Comparison of ENCODE assay signal across 12 mouse cellular contexts in genomic region chr9:45317635-45318034, GRCm38 (mm10). TPM values are rescaled to one million over a fixed set of nuclear protein-coding genes. Genes with fewer than 3 reads are reported as not detected.
DNase-seq lines count a peak whose midpoint lies in the region; ATAC-seq and TF ChIP-seq lines count a peak whose summit lies in the region.
"Had no signal": no experiment of that assay in that cellular context is flagged by ENCODE, and none has a peak within 500 bp of the region (broad histone marks: within the 10 kb centered on the region; RNA-seq: fewer than 3 reads in every experiment).

No protein-coding gene starts in this region.

- ATAC-seq in midbrain, postnatal 0 days (ENCODE audit: low FRiP score) = no peak
- no peak for ATAC-seq in midbrain, embryonic 16.5 days
- ATAC-seq in stomach, postnatal 0 days (ENCODE audit: low FRiP score, low TSS enrichment) = peak; percentile 17; the same call in 1 of the 2 replicates
- no peak for ATAC-seq in inflammation-experienced regulatory T-cells, adult 6 months

- WGBS in midbrain, postnatal 0 days = 93% methylated on average over 3 of the region's 3 CpGs
- WGBS in midbrain, embryonic 16.5 days = 89% methylated on average over 3 of the region's 3 CpGs
- 38% methylated on average over 3 of the region's 3 CpGs for WGBS in stomach, postnatal 0 days

- TF ChIP-seq CTCF in midbrain, postnatal 0 days (IDR thresholded peaks at IDR 0.05) = no peak
- TF ChIP-seq CTCF in stomach, postnatal 0 days (IDR thresholded peaks at IDR 0.05; ENCODE audit: low read depth) = no peak

- no peak overlapping the region for H3K4me2 ChIP-seq in midbrain, postnatal 0 days (ENCODE audit: low read depth, low read length, poor library complexity, severe bottlenecking)
- H3K4me2 ChIP-seq in midbrain, embryonic 16.5 days (ENCODE audit: low read length) = no peak overlapping the region
- H3K4me2 ChIP-seq in stomach, postnatal 0 days (replicated peaks; ENCODE audit: low read depth) = no peak overlapping the region
- H3K4me2 ChIP-seq: limb, embryonic 13.5 days had no signal

- no peak overlapping the region for H3K4me3 ChIP-seq in midbrain, postnatal 0 days (ENCODE audit: low read depth, low read length)
- no peak overlapping the region for H3K4me3 ChIP-seq in midbrain, embryonic 16.5 days (ENCODE audit: low read depth, low read length)
- no peak overlapping the region for H3K4me3 ChIP-seq in stomach, postnatal 0 days (ENCODE audit: low read depth, low read length)
- H3K4me3 ChIP-seq: limb, embryonic 13.5 days; megakaryocyte, embryonic 14.5 days had no signal

- H3K4me1 ChIP-seq in midbrain, postnatal 0 days (ENCODE audit: insufficient read depth, low read length) = no peaks in the 10 kb centered on the region
- no peaks in the 10 kb centered on the region for H3K4me1 ChIP-seq in midbrain, embryonic 16.5 days (ENCODE audit: control insufficient read depth, insufficient read depth, low read length)
- H3K4me1 ChIP-seq in stomach, postnatal 0 days (replicated peaks; ENCODE audit: control insufficient read depth, insufficient read depth) = peaks cover 5% of the 10 kb centered on the region; the same call in 1 of the 2 replicates
- H3K4me1 ChIP-seq: limb, embryonic 13.5 days had no signal

- DNase-seq in heart, postnatal 10 days = peak; percentile 29 to 37
- DNase-seq in heart, adult 9 months (ENCODE audit: low spot score in 2 of 2) = no peak
- DNase-seq in midbrain, postnatal 0 days (ENCODE audit: low spot score) = peak; percentile 64
- DNase-seq in kidney, postnatal 4 days = peak; percentile 24 to 47
- no peak for DNase-seq in stomach, postnatal 0 days (ENCODE audit: low spot score)
- DNase-seq: cerebellum, adult 18-20 months; layer of hippocampus, adult 9-11 months had no signal

- no peak for TF ChIP-seq EP300 in stomach, postnatal 0 days (optimal IDR thresholded peaks at IDR 0.05)

- H3K9ac ChIP-seq in midbrain, postnatal 0 days (replicated peaks; ENCODE audit: low read length, poor library complexity, severe bottlenecking) = no peak overlapping the region
- no peak overlapping the region for H3K9ac ChIP-seq in midbrain, embryonic 16.5 days (ENCODE audit: low read depth, low read length)
- H3K9ac ChIP-seq in stomach, postnatal 0 days (ENCODE audit: low read length) = no peak overlapping the region
- H3K9ac ChIP-seq: limb, embryonic 13.5 days had no signal

- H3K36me3 ChIP-seq in midbrain, postnatal 0 days (ENCODE audit: insufficient read depth, low read length) = no peaks in the 10 kb centered on the region
- no peaks in the 10 kb centered on the region for H3K36me3 ChIP-seq in midbrain, embryonic 16.5 days (ENCODE audit: control insufficient read depth, insufficient read depth, low read length)
- H3K36me3 ChIP-seq in stomach, postnatal 0 days (ENCODE audit: control insufficient read depth, insufficient read depth, low read length) = no peaks in the 10 kb centered on the region
- H3K36me3 ChIP-seq: limb, embryonic 13.5 days had no signal

- H3K27ac ChIP-seq in midbrain, postnatal 0 days (ENCODE audit: low read depth, low read length) = no peak overlapping the region
- no peak overlapping the region for H3K27ac ChIP-seq in midbrain, embryonic 16.5 days (ENCODE audit: low read length)
- H3K27ac ChIP-seq in stomach, postnatal 0 days (replicated peaks) = no peak overlapping the region
- H3K27ac ChIP-seq: limb, embryonic 13.5 days had no signal

- H3K27me3 ChIP-seq in midbrain, postnatal 0 days (ENCODE audit: insufficient read depth, low read length) = no peaks in the 10 kb centered on the region
- no peaks in the 10 kb centered on the region for H3K27me3 ChIP-seq in midbrain, embryonic 16.5 days (ENCODE audit: control insufficient read depth, insufficient read depth, low read depth, low read length)
- no peaks in the 10 kb centered on the region for H3K27me3 ChIP-seq in stomach, postnatal 0 days (ENCODE audit: control insufficient read depth, insufficient read depth, low read length)

- no peaks in the 10 kb centered on the region for H3K9me3 ChIP-seq in midbrain, postnatal 0 days (ENCODE audit: low read length)
- H3K9me3 ChIP-seq in midbrain, embryonic 16.5 days (replicated peaks; ENCODE audit: control insufficient read depth, low read length, poor library complexity, severe bottlenecking) = no peaks in the 10 kb centered on the region
- H3K9me3 ChIP-seq in stomach, postnatal 0 days (ENCODE audit: control insufficient read depth, low read length) = no peaks in the 10 kb centered on the region
- H3K9me3 ChIP-seq: limb, embryonic 13.5 days; megakaryocyte, embryonic 14.5 days had no signal

- intact Hi-C loops in heart, postnatal 10 days (cut with DNase I) = no loop called here

RNA-seq across cellular contexts. Expression of gene Tmprss13, which starts 1.3 kb away (rescaled TPM):
- 1 to 10 TPM in 1 of 2 experiments, under 1 TPM in 1; 0.50 to 1.3 TPM for total RNA-seq in heart, postnatal 10 days (2021)
- total RNA-seq in midbrain, postnatal 0 days (2014; rRNA removed) = 0.05 TPM in 1 of 2 replicates, not detected in the other
- polyA plus RNA-seq in midbrain, postnatal 0 days (2015; fragmentation: Nextera tagmentation; extraction: Ambion mirVana) = not detected in 2 replicates
- polyA plus RNA-seq in midbrain, embryonic 16.5 days (2015; fragmentation: Nextera tagmentation; extraction: Ambion mirVana) = not detected in 2 replicates
- polyA plus RNA-seq in stomach, postnatal 0 days (2015; fragmentation: Nextera tagmentation; extraction: Ambion mirVana) = 33.1 and 33.6 TPM in 2 replicates
- 10 to 100 TPM in 1 of 3 experiments, 1 to 10 TPM in 2; 1.3 to 22.8 (median 2.5) TPM for polyA plus RNA-seq in inflammation-experienced regulatory T-cells, adult 6 months (2017; shearing (Covaris generic))
- total RNA-seq: hematopoietic stem cell, adult 5-6 weeks had no signal

RNA-seq across cellular contexts. Expression of gene Il10ra, which starts 48.7 kb away (rescaled TPM):
- 1 to 10 TPM; 1.3 TPM for total RNA-seq in heart, postnatal 10 days (2021)
- 0.90 and 1.4 TPM in 2 replicates for total RNA-seq in midbrain, postnatal 0 days (2014; rRNA removed)
- 0.81 and 0.87 TPM in 2 replicates for polyA plus RNA-seq in midbrain, postnatal 0 days (2015; fragmentation: Nextera tagmentation; extraction: Ambion mirVana)
- polyA plus RNA-seq in midbrain, embryonic 16.5 days (2015; fragmentation: Nextera tagmentation; extraction: Ambion mirVana) = 0.48 and 0.64 TPM in 2 replicates
- 1.0 and 1.1 TPM in 2 replicates for polyA plus RNA-seq in stomach, postnatal 0 days (2015; fragmentation: Nextera tagmentation; extraction: Ambion mirVana)
- 10 to 100 TPM; 38.3 to 56.0 (median 48.7) TPM for polyA plus RNA-seq in inflammation-experienced regulatory T-cells, adult 6 months (2017; shearing (Covaris generic))

RNA-seq across cellular contexts. Expression of gene Fxyd6, which starts 52.4 kb away (rescaled TPM):
- 10 to 100 TPM; 25.5 to 31.0 TPM for total RNA-seq in heart, postnatal 10 days (2021)
- 482 and 524 TPM in 2 replicates for total RNA-seq in midbrain, postnatal 0 days (2014; rRNA removed)
- 944 and 984 TPM in 2 replicates for polyA plus RNA-seq in midbrain, postnatal 0 days (2015; fragmentation: Nextera tagmentation; extraction: Ambion mirVana)
- polyA plus RNA-seq in midbrain, embryonic 16.5 days (2015; fragmentation: Nextera tagmentation; extraction: Ambion mirVana) = 722 and 817 TPM in 2 replicates
- polyA plus RNA-seq in stomach, postnatal 0 days (2015; fragmentation: Nextera tagmentation; extraction: Ambion mirVana) = 50.3 and 66.9 TPM in 2 replicates
- polyA plus RNA-seq in inflammation-experienced regulatory T-cells, adult 6 months (2017; shearing (Covaris generic)) = 1 to 10 TPM in 1 of 3 experiments, not detected in 2; 1.6 TPM
- total RNA-seq: hematopoietic stem cell, adult 5-6 weeks had no signal

Comparison
In these comparisons a context has a peak if more than half of its experiments do, and no peak if none do; other contexts are left out.
1. DNase-seq: peak in heart, postnatal 10 days (2 of 2), midbrain, postnatal 0 days (single experiment) and kidney, postnatal 4 days (2 of 2); none in heart, adult 9 months (0 of 2) and stomach, postnatal 0 days (single experiment).
2. RNA of gene Il10ra, which starts 48.7 kb away (polyA plus RNA-seq): 38.3 to 56.0 TPM in inflammation-experienced regulatory T-cells, adult 6 months; 1.0 to 1.1 TPM in stomach, postnatal 0 days, 0.81 to 0.87 TPM in midbrain, postnatal 0 days and 0.48 to 0.64 TPM in midbrain, embryonic 16.5 days; every median in the first group is over 10 times any median in the second.
3. RNA of gene Fxyd6, which starts 52.4 kb away (polyA plus RNA-seq): 944 to 984 TPM in midbrain, postnatal 0 days, 722 to 817 TPM in midbrain, embryonic 16.5 days and 50.3 to 66.9 TPM in stomach, postnatal 0 days; 1.6 TPM in inflammation-experienced regulatory T-cells, adult 6 months; every median in the first group is over 10 times any median in the second.